Mouse (Mus musculus): ENCODE measurements around the gene Rcbtb2.

The Rcbtb2 gene

DNA sequence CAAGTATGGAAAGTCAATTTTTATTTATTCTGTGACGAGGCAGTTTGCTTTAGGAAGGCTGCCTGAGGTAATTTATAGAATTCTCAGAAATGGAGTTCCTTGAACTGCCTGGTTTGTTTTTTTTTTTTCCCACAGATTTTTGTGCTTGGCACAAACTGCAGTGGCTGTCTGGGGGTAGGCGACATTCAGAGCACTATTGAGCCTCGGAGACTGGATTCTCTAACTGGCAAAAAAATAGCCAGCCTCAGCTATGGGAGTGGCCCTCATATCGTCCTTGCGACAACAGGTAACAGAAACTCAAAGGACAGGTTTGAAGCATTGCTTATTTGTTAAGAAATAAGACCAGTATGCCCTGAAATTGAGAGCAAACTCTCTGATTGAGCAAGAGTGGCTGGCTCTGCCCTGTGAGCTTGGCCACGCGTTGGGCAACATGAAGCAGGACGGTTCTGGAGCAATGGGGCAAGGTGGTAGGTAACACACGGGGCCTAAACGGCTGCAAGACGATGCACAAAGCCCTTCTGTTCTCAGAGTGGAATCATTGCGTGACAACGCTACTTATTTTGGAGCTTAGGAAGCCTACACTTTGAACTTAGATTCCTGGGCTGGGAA is 39.5 kb downstream of the Rcbtb2 start:
- no peak for DNase-seq

DNA sequence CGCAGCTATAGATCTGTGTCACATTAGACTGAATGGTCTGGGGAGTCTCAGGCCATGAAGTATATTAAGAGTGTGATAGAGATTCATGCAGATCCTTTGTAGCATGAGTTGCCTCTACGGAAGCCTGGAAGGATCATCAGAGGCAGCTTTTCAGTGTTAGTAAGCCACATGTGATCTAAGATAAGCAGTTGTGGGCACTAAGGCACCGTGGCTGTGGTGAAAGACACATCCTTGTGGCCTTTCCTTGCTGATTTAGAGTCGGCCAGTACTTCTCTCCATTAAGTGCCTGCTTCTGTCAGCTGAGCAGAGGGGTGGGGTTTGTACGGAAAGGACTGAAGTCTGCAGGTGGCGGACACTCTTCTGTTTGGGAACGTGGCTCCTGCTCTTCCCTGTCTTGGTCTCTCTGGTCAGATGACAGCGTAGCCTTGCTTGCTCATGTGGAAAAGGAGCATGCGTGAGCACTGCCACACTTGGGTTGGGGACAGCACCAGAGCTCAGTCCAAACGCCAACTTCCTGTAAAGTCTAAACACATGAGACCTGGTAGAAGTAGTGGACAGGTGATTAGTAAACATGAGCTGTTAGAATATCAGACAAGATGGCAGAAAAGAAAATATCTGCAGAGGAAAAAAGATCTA is 40.6 kb downstream of the Rcbtb2 start:
- DNase-seq: no peak

DNA sequence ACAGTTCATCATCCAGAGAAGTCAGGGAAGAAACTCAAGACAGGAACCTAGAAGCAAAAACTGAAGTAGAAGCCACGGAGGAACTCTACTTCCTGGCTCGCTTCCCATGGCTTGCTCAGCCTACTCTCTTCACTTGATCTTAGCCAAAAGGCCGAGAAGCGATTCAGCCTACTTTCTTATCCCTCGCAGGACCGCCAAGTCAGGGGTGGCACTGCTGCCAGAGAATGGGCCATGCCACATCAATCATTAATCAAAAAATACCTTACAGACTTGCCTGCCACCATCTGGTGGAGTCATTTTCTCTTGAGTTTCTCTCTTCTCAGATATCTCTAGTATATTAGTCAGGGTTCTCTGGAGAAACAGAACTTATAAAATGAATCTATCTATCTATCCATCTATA is 42.3 kb downstream of the Rcbtb2 start:
- no peak for DNase-seq

DNA sequence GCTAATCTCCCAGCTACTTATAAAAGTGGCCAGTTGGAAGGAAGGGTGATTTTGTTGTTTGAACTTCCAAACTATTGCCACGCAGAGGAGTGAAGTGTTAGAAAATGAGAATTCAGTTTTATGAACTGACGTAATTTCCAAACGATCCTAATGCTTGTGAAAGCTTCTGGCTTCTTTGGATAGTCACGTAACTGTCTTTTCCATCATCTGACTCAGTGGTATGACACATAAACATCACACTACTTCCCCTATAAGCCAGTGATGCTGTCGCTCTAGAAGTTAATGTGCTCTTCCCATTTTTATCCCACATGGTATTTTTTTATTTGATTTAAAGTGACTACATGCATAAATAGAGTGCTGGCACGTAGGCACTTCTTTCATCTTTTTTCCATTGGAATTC is 45.8 kb downstream of the Rcbtb2 start:
- DNase-seq: no peak

DNA sequence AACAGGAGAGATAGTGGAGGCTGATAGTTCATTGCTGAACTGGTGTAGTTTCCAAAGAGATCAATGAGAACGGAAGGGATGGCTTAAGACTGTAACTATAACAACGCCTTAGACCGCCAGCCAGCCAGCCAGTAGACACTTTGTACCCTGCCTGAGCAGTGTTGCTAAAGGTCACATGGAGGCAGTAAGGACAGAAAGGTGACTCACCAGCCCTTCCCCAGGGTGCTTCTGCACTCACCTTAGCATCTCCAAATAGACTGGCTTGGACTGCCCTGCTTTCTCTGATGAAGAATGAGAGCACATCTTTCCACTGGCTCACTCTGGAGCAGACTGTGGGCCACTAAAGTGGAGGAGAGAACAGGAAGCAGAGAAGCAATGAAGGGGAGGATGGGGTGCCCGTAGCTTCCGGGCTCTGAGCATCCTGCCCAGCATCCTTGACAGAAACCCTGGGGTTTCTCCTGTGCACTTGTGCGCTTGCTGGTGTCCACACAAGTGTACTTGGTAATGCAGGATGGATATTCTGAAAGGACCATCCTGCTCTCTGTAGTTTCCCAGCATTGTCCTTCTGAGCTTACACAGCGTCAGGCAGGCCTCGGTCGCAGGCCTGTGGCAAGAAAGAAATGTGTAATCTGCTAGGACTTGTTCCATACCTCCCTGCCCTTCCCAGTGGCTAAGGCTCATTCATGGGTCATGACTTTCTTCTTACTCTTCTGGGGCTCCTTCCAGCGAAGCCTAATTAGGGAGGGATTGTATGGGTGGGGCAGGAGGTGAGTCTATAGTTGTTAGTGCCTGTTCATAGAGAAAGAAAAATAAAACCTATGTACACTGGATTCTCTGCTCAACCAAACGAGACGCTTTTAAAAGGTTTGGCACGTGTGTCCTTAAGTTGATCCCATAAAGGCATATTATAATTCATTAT is 47.3 kb downstream of the Rcbtb2 start:
- no peak for DNase-seq

DNA sequence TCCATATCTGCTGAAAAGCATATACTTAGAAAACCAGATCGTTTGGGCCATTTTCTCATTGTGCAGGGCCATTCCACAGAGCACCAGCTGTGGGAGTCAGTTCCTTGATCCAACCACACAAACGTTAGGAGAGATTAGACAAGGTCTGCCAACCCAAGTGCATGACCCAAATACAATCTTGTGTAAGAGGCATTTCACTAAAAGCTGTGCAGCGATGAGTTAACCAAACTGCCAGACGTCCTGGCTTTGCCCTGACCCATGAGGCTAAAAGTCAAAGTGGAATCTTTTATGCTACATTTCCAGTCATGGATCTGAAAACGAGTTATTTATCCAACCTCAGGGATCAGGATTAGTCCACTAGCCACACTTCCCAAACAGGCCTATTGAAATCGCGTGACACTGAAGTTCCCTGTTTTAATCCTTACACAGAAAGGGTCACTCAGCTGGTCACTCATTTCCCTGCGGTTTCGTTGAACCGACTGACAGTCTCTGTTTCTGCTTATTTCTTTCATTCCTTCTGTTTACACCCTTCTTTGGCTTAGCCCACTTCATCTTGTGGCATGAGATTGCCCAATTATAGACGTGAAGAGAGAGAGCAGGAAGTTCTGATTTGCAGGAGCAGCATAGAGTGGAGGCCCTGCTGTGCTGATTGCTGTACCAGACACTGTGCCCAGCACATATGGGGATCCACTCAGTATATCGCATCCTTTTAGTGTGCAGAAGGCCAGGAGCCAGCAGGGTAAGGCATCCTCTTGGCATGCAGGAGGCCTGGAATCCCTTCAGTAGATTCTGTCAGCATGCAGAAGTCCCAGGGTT is 49.6 kb downstream of the Rcbtb2 start:
- DNase-seq: no peak

- DNase-seq: no peak
Measured at GRCm38 (mm10) chr14:73173662-73174061, 50.8 kb downstream of the Rcbtb2 start.

DNA sequence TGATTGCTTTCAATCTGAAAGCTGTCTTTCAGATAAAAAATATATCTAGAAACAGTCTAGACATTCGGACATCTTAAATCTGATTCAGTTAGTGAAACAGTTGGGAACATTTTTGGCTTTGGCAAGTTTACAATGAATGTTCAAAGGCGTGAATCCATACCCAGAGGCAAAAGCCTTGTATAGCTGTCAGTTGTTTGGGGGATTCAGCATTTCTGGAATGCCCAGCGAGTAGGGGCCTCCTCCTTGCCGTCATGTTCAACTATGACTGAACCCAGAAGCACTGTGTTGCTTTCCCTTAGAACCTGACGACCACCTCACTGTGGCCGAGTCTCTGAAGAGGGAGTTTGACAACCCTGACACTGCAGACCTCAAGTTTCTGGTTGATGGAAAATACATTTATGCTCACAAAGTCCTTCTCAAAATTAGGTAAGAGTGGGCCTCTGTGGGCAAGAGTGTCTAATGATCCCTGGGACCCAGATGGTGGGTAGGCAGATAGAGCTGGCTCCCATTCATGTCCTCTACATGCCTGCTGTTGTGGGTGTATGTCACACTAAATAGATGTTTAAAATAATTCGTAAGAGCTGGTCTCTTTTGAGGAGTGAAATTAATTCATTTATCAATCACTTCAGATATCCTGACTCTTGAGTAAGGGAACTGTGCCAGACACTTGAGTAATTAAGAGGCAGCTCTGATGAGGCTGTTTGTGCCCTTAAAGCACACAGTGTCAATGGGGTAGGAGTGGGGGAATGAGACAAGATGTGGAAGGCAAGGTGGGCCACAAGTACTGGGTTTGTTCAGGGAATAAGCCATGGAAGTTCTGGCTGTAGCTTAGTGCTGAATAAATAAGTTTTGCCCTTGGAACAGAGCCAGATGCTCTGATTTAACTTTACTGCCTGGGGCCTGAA is 51.5 kb downstream of the Rcbtb2 start:
- DNase-seq: no peak

- DNase-seq: no peak
Measured at GRCm38 (mm10) chr14:73175031-73175430, 52.2 kb downstream of the Rcbtb2 start.

DNA sequence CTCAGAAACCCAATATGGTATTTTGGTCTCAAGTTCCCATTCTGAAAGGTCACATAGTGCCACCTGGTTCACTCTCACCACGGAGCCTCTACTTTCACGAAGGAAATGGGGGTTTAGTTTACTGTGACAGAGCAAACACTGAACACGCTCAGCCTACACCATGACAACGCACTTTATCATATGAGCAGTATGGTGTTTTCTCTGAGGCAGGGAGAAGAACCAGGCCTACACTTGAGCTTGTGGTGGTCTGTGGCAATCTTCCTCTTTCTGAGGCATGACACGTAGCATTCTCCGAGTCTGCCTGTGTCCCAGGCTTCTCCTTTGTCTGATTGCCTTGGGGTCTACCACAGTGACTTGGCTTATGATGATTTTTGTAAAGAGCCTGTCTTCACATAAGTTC is 53.0 kb downstream of the Rcbtb2 start:
- DNase-seq: no peak

DNA sequence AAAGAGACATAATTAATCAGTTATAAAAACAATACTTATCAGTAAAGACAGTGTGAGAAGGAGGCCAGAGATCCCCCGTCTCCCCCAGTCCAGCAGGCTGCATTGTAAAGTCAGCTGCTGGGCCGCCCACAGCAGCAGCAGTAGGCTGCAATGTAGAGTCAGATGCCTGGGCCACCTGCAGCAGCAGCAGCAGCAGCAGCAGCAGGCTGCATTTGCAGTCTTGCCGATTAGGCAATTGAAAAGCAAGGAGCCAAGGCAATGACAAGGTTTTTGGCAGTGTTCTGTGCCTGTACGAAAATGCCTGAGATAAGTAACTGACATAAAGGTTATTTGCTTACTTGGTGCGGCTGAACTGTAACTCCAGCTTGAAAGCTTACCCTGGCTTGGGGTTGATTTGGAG is 53.4 kb downstream of the Rcbtb2 start:
- DNase-seq: no peak

DNA sequence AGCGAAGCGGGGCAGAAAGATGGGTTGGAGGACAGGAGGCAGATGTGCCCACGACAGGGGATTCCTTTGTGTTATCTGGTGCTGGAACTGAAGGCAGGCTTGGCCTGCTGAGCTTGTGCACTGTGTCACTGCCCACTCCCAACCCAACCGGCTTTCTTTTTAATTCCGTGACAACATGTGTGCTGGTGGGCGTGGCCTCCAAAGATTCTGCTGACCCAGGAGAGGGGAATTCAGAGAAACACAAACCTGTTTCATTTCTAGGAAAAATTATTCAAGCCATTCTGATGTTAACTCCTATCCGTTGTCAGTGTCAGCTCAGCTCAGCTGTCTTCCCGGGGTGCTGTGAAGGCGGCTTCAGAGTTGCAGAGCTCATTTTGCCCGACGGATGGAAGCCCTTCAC is 55.1 kb downstream of the Rcbtb2 start:
- DNase-seq: no peak

DNA sequence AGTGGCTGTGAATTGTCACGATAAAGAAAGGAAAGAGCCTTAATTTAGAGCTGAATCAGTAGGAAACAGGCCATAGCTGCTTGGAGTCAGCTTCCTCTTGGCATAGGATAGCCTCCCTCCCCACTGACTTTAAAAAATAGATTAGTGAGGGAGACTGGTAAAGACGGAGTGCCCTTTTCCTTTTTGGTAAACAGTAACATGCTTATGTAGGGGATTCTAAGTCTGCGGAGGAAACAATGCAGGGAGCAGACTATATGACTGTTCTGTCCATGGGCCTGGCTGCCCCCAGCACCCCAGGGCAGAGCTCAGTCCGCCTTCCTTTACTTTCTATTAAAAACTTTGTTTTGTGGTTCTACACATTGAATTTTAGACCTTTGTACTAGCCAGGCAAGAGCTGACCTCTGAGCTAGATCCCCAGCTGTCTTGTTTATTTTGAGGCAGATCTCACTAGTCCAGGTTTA is 56.4 kb downstream of the Rcbtb2 start:
- DNase-seq: no peak

DNA sequence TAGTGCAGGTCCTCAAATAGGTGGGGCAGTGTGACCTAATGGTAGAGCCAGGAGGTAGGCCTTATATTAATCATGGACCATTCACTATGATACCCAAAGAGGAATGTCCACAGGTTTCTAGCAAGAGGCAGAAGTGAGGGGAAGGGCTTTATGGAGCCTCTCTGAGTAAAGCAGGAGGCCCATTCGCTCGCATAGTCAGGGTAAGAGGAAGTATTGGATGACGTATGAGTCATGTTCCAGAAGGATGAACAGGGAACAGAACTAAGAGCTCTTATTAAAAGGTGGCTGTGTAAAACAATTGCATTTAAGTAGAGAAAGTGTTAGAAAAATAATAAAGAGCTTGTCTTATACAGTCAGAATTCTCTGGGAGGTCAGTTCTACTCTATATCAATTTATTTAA is 57.8 kb downstream of the Rcbtb2 start:
- DNase-seq: no peak

GRCm38 (mm10) chr14:73181144-73181543 is 58.3 kb downstream of the Rcbtb2 start:
- no peak for DNase-seq

- DNase-seq: no peak
Measured at GRCm38 (mm10) chr14:73186875-73187274, 64.0 kb downstream of the Rcbtb2 start.

GRCm38 (mm10) chr14:73199058-73199457 is 76.2 kb downstream of the Rcbtb2 start:
- DNase-seq: no peak

- DNase-seq: no peak
Measured at GRCm38 (mm10) chr14:73201447-73201846, 78.6 kb downstream of the Rcbtb2 start.

DNA sequence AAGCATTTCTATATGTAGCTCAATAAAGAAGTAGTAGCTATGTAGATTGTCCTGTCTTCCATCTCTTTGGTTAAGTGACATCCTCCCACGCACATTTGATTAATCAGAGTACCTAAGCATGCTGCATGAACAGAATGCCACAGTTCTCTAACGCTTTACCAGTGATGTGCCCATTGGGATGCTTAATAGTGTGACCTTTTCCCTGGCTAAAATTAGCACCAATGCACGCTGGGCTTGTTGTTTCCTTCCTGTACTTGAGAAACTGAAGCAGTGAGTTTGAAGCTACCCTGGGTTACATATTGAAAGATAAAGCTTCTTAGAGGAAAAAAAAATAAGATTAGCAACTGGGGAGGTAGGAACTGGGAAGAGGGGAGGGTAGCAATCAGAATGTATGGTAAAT is 81.2 kb downstream of the Rcbtb2 start:
- no peak for DNase-seq

DNA sequence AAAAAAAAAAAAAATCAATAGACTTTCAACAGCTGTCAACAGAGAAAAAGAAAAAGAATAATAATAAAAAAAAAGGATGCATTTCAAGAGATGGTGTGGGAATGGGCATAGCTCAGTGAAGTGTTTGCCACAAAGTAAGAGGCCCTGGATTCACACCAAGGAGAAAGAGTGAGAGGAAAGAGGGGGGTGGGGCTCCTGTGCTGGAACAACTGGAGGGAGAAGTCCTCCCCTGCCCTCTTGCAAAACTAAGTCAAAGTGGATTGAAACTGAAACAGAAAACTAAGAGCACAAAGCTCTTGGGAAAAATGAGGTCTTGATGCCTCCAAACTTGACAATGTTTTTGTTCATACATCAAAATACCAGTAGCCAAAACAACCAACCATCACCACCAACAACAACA is 86.4 kb downstream of the Rcbtb2 start:
- DNase-seq: no peak

DNA sequence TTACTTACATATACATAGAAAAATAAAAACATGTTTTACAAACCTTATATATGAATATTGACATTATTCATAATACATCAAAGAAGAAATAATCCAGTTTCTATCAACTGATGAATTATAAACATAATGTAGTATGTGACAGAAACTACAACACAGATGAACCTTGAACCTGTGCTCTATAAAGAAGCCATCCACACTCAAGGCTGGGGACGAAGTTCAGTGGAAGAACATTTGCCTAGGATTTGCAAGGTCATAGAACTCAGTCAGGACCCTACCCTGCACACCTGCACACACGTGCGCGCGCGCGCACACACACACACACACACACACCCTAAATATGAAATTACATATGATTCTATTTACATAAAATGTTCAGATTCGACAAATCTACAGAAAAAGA is 87.4 kb downstream of the Rcbtb2 start:
- no peak for DNase-seq

- DNase-seq: no peak
Measured at GRCm38 (mm10) chr14:73211477-73211876, 88.6 kb downstream of the Rcbtb2 start.
